Mouse (Mus musculus) liver, postnatal 0 days (tissue): ENCODE data around the gene Psmd14. TPM values are rescaled to one million over a fixed set of nuclear protein-coding genes. Genes with fewer than 3 reads are reported as not detected.

Experiments
- ATAC-seq: fragments of 200-750 bp; cut with Nextera tagmentation; 2 replicates; pipeline ENCODE4 v1.8.0; 2017; ENCODE audit warnings: mild to moderate bottlenecking, moderate library complexity
- DNase-seq: peaks from one replicate; pipeline ENCODE4 v3.0.0-alpha.2; 2016
- H3K27ac ChIP-seq: fragments of 300-500 bp; sonication (generic); 2 replicates; pipeline ENCODE4 v1.5.1; 2014; ENCODE audit warnings: antibody characterized with exemption, moderate library complexity, mild to moderate bottlenecking, low read depth
- H3K27me3 ChIP-seq: fragments of 300-500 bp; sonication (generic); 2 replicates; pipeline ENCODE4 v1.6.1; 2014; ENCODE audit warnings: low read length, control low read depth, mixed read lengths; ENCODE audit not compliant: insufficient read depth
- H3K36me3 ChIP-seq: fragments of 300-500 bp; sonication (generic); replicated peaks from 2 replicates; pipeline ENCODE4 v1.6.1; 2014; ENCODE audit warnings: mild to moderate bottlenecking, control low read depth, low read length, moderate library complexity, mixed read lengths; ENCODE audit not compliant: insufficient read depth
- H3K4me1 ChIP-seq: fragments of 300-500 bp; sonication (generic); 2 replicates; pipeline ENCODE4 v1.6.1; 2014; ENCODE audit warnings: antibody characterized with exemption, mild to moderate bottlenecking, control low read depth; ENCODE audit not compliant: insufficient read depth
- H3K4me2 ChIP-seq: fragments of 300-500 bp; sonication (generic); 2 replicates; pipeline ENCODE4 v1.6.1; 2014; ENCODE audit warnings: low read depth, mild to moderate bottlenecking, low read length, moderate library complexity, mixed read lengths
- H3K4me3 ChIP-seq: fragments of 300-500 bp; sonication (generic); 2 replicates; pipeline ENCODE4 v1.5.1; 2014; ENCODE audit warnings: low read depth, low read length
- H3K9ac ChIP-seq: fragments of 300-500 bp; sonication (generic); replicated peaks from 2 replicates; pipeline ENCODE4 v1.6.1; 2014; ENCODE audit warnings: mild to moderate bottlenecking, moderate library complexity
- H3K9me3 ChIP-seq: fragments of 300-500 bp; sonication (generic); 2 replicates; pipeline ENCODE4 v1.6.1; 2016; ENCODE audit warnings: mild to moderate bottlenecking, control low read depth, low read length, mixed read lengths
- CTCF ChIP-seq: sonication (generic); IDR thresholded peaks from 2 replicates; pipeline ENCODE4 v1.5.1; 2016; ENCODE audit warnings: antibody characterized with exemption, low read depth
- EP300 ChIP-seq: IDR thresholded peaks from 2 replicates; pipeline ENCODE4 v1.6.1; 2016; ENCODE audit warnings: antibody characterized with exemption, low read depth, mild to moderate bottlenecking
- WGBS: fragments of 180-500 bp; shearing (Covaris S2); extraction: QIAGEN DNeasy Blood & Tissue Kit; methylation state at CpG from one replicate; pipeline ENCODE4 v1.1.7; 2014; ENCODE audit not compliant: insufficient replicate concordance; 5-methylcytosine and 5-hydroxymethylcytosine counted together
- polyA plus RNA-seq: library from polyadenylated mRNA; unstranded; fragments of >200 nt; fragmentation: Nextera tagmentation; extraction: Ambion mirVana; gene quantifications from 2 replicates; pipeline ENCODE4 v1.2.1, GENCODE M21; 2015

The Psmd14 gene
- polyA plus RNA-seq, 1 experiment from 2014 or later: 83.4 TPM

GRCm38 (mm10) chr2:61751286-61751685, 39.8 kb downstream of the Psmd14 start:
- no peaks in the 10 kb centered on the region for H3K36me3 ChIP-seq
- H3K9ac ChIP-seq: no peak overlapping the region
- TF ChIP-seq CTCF (no peak), EP300 (no peak)
- ATAC-seq (no peak), DNase-seq (no peak)
- H3K4me1 ChIP-seq: no peaks in the 10 kb centered on the region
- no peaks in the 10 kb centered on the region for H3K9me3 ChIP-seq
- H3K27ac ChIP-seq: no peak overlapping the region
- H3K4me2 ChIP-seq: no peak overlapping the region
- no peaks in the 10 kb centered on the region for H3K27me3 ChIP-seq
- WGBS: 78% methylated on average over 2 of the region's 2 CpGs
- H3K4me3 ChIP-seq: no peak overlapping the region

- H3K9me3 ChIP-seq: no peaks in the 10 kb centered on the region
- no peak overlapping the region for H3K4me3 ChIP-seq
- H3K4me1 ChIP-seq: no peaks in the 10 kb centered on the region
- ATAC-seq (no peak), DNase-seq (no peak)
- no peaks in the 10 kb centered on the region for H3K27me3 ChIP-seq
- H3K36me3 ChIP-seq: no peaks in the 10 kb centered on the region
- no peak overlapping the region for H3K27ac ChIP-seq
- TF ChIP-seq CTCF: no peak
- TF ChIP-seq EP300: no peak
- H3K9ac ChIP-seq: no peak overlapping the region
- H3K4me2 ChIP-seq: no peak overlapping the region
Measured at GRCm38 (mm10) chr2:61752362-61752761, 40.9 kb downstream of the Psmd14 start.

GRCm38 (mm10) chr2:61754989-61755388, 43.5 kb downstream of the Psmd14 start:
- Histone ChIP-seq H3K4me1 (no peaks in the 10 kb centered on the region), H3K9ac (no peak overlapping the region), H3K27me3 (no peaks in the 10 kb centered on the region), H3K4me2 (no peak overlapping the region), H3K9me3 (no peaks in the 10 kb centered on the region), H3K36me3 (no peaks in the 10 kb centered on the region), H3K4me3 (no peak overlapping the region), H3K27ac (no peak overlapping the region)
- no peak for ATAC-seq
- no peak for TF ChIP-seq CTCF
- TF ChIP-seq EP300: no peak
- no peak for DNase-seq

GRCm38 (mm10) chr2:61759234-61759855, 47.9 kb downstream of the Psmd14 start:
- H3K9ac ChIP-seq: no peak overlapping the region
- no peak overlapping the region for H3K4me2 ChIP-seq
- peak; percentile 47 for ATAC-seq
- no peaks in the 10 kb centered on the region for H3K9me3 ChIP-seq
- 80% methylated on average over 5 of the region's 5 CpGs for WGBS
- H3K27ac ChIP-seq: no peak overlapping the region
- H3K4me1 ChIP-seq: no peaks in the 10 kb centered on the region
- no peaks in the 10 kb centered on the region for H3K27me3 ChIP-seq
- no peak for DNase-seq
- 0 out of 2 replicates have a peak, but pooled peaks cover 2% of the 10 kb centered on the region for H3K36me3 ChIP-seq
- no peak overlapping the region for H3K4me3 ChIP-seq
- no peak for TF ChIP-seq CTCF
- TF ChIP-seq EP300: no peak

GRCm38 (mm10) chr2:61760044-61760443, 48.5 kb downstream of the Psmd14 start:
- Histone ChIP-seq H3K9ac (no peak overlapping the region), H3K4me1 (no peaks in the 10 kb centered on the region), H3K27ac (no peak overlapping the region), H3K9me3 (no peaks in the 10 kb centered on the region), H3K4me2 (no peak overlapping the region), H3K4me3 (no peak overlapping the region), H3K36me3 (0 out of 2 replicates have a peak, but pooled peaks cover 8% of the 10 kb centered on the region), H3K27me3 (no peaks in the 10 kb centered on the region)
- no peak for TF ChIP-seq CTCF
- TF ChIP-seq EP300: peak; percentile 73
- 57% methylated on average over 3 of the region's 3 CpGs for WGBS
- ATAC-seq: peak; percentile 67
- DNase-seq: no peak

GRCm38 (mm10) chr2:61764470-61765105, 53.1 kb downstream of the Psmd14 start:
- TF ChIP-seq EP300 (no peak), CTCF (no peak)
- Histone ChIP-seq H3K4me3 (no peak overlapping the region), H3K9ac (no peak overlapping the region), H3K36me3 (peaks cover 12% of the 10 kb centered on the region), H3K4me2 (no peak overlapping the region), H3K27ac (no peak overlapping the region), H3K4me1 (no peaks in the 10 kb centered on the region), H3K27me3 (no peaks in the 10 kb centered on the region), H3K9me3 (no peaks in the 10 kb centered on the region)
- ATAC-seq (no peak), DNase-seq (no peak)
- WGBS: 80% methylated on average over 6 of the region's 6 CpGs
